Mouse (Mus musculus): ENCODE measurements around the gene Top2a. TPM values are rescaled to one million over a fixed set of nuclear protein-coding genes. Genes with fewer than 3 reads are reported as not detected.

Top2a gene
- total and polyA plus RNA-seq, 2 experiments from 2014 or later, result 19.7 to 40.7 TPM

- Histone ChIP-seq H3K27me3 (ENCODE audit: insufficient read depth, low read length) (no peaks in the 10 kb centered on the region), H3K36me3 (ENCODE audit: insufficient read depth) (no peaks in the 10 kb centered on the region), H3K4me3 (ENCODE audit: low read depth, low read length) (peak within 1 kb of the TSS; percentile 69), H3K9ac (peak within 1 kb of the TSS; percentile 73), H3K9me3 (ENCODE audit: low read length) (no peaks in the 10 kb centered on the region), H3K4me2 (ENCODE audit: low read depth) (peak within 1 kb of the TSS; percentile 72), H3K27ac (ENCODE audit: low read depth, low read length) (peak within 1 kb of the TSS; percentile 86), H3K4me1 (ENCODE audit: insufficient read depth) (no peaks in the 10 kb centered on the region; the same call in 1 of the 2 replicates)
- DNase-seq (no peak), ATAC-seq (no peak; the same call in 1 of the 2 replicates)
- WGBS, result 5% methylated on average over 26 of the region's 28 CpGs
- TF ChIP-seq CTCF (IDR thresholded peaks at IDR 0.05; ENCODE audit: low read depth), result no peak
Observed at GRCm38 (mm10) chr11:98982773-98983133, 41.2 kb downstream of the Top2a start, which contains the start of gene Gjd3. Gjd3 (minus strand) TSS chr11:98983016.

- no peaks in the 10 kb centered on the region for H3K9me3 ChIP-seq (ENCODE audit: low read length)
- peak overlapping the region; percentile 73 for H3K9ac ChIP-seq
- H3K4me2 ChIP-seq (ENCODE audit: low read depth), result peak overlapping the region; percentile 72
- peak overlapping the region; percentile 69 for H3K4me3 ChIP-seq (ENCODE audit: low read depth, low read length)
- TF ChIP-seq CTCF (IDR thresholded peaks at IDR 0.05; ENCODE audit: low read depth), result peak; percentile 82
- H3K36me3 ChIP-seq (ENCODE audit: insufficient read depth), result no peaks in the 10 kb centered on the region
- peak overlapping the region; percentile 86 for H3K27ac ChIP-seq (ENCODE audit: low read depth, low read length)
- DNase-seq, result peak; percentile 87
- WGBS, result 2% methylated on average over 94 of the region's 94 CpGs
- no peaks in the 10 kb centered on the region; the same call in 1 of the 2 replicates for H3K4me1 ChIP-seq (ENCODE audit: insufficient read depth)
- H3K27me3 ChIP-seq (ENCODE audit: insufficient read depth, low read length), result no peaks in the 10 kb centered on the region
- peak; percentile 90 for ATAC-seq
Observed at GRCm38 (mm10) chr11:98981997-98982772, 41.8 kb downstream of the Top2a start.

GRCm38 (mm10) chr11:98981289-98981996 lies 42.5 kb downstream of the Top2a start:
- DNase-seq (no peak), ATAC-seq (peak; percentile 21)
- 30% methylated on average over 20 of the region's 20 CpGs for WGBS
- H3K9me3 ChIP-seq (ENCODE audit: low read length), result no peaks in the 10 kb centered on the region
- H3K27ac ChIP-seq (ENCODE audit: low read depth, low read length), result peak overlapping the region; percentile 86
- peak overlapping the region; percentile 73 for H3K9ac ChIP-seq
- H3K4me1 ChIP-seq (ENCODE audit: insufficient read depth), result no peaks in the 10 kb centered on the region; the same call in 1 of the 2 replicates
- no peaks in the 10 kb centered on the region for H3K36me3 ChIP-seq (ENCODE audit: insufficient read depth)
- TF ChIP-seq CTCF (IDR thresholded peaks at IDR 0.05; ENCODE audit: low read depth), result no peak
- no peaks in the 10 kb centered on the region for H3K27me3 ChIP-seq (ENCODE audit: insufficient read depth, low read length)
- H3K4me2 ChIP-seq (ENCODE audit: low read depth), result peak overlapping the region; percentile 72
- peak overlapping the region; percentile 69 for H3K4me3 ChIP-seq (ENCODE audit: low read depth, low read length)

GRCm38 (mm10) chr11:98979356-98979755 lies 44.6 kb downstream of the Top2a start:
- Histone ChIP-seq H3K27ac (ENCODE audit: low read depth, low read length) (no peak overlapping the region), H3K9ac (no peak overlapping the region), H3K4me3 (ENCODE audit: low read depth, low read length) (no peak overlapping the region), H3K36me3 (ENCODE audit: insufficient read depth) (no peaks in the 10 kb centered on the region), H3K9me3 (ENCODE audit: low read length) (no peaks in the 10 kb centered on the region), H3K27me3 (ENCODE audit: insufficient read depth, low read length) (no peaks in the 10 kb centered on the region), H3K4me1 (ENCODE audit: insufficient read depth) (no peaks in the 10 kb centered on the region; the same call in 1 of the 2 replicates), H3K4me2 (ENCODE audit: low read depth) (no peak overlapping the region)
- no peak for TF ChIP-seq CTCF (IDR thresholded peaks at IDR 0.05; ENCODE audit: low read depth)
- WGBS, result 82% methylated on average over 4 of the region's 5 CpGs
- DNase-seq (no peak), ATAC-seq (no peak)

- Histone ChIP-seq H3K36me3 (ENCODE audit: insufficient read depth) (peaks cover 2% of the 10 kb centered on the region; the same call in 1 of the 2 replicates), H3K4me2 (ENCODE audit: low read depth) (no peak overlapping the region), H3K4me1 (ENCODE audit: insufficient read depth) (no peaks in the 10 kb centered on the region; the same call in 1 of the 2 replicates), H3K4me3 (ENCODE audit: low read depth, low read length) (no peak overlapping the region), H3K27me3 (ENCODE audit: insufficient read depth, low read length) (no peaks in the 10 kb centered on the region), H3K9ac (no peak overlapping the region), H3K27ac (ENCODE audit: low read depth, low read length) (no peak overlapping the region), H3K9me3 (ENCODE audit: low read length) (no peaks in the 10 kb centered on the region)
- no peak for TF ChIP-seq CTCF (IDR thresholded peaks at IDR 0.05; ENCODE audit: low read depth)
- 69% methylated on average over 15 of the region's 15 CpGs for WGBS
- ATAC-seq (no peak), DNase-seq (no peak)
Observed at GRCm38 (mm10) chr11:98978526-98979148, 45.4 kb downstream of the Top2a start.

- TF ChIP-seq CTCF (IDR thresholded peaks at IDR 0.05; ENCODE audit: low read depth), result peak; percentile 89
- no peak overlapping the region for H3K9ac ChIP-seq
- peaks cover 12% of the 10 kb centered on the region; the same call in 1 of the 2 replicates for H3K4me1 ChIP-seq (ENCODE audit: insufficient read depth)
- H3K36me3 ChIP-seq (ENCODE audit: insufficient read depth), result peaks cover 13% of the 10 kb centered on the region; the same call in 1 of the 2 replicates
- H3K9me3 ChIP-seq (ENCODE audit: low read length), result no peaks in the 10 kb centered on the region
- peak; percentile 90 for DNase-seq
- ATAC-seq, result peak; percentile 72; the same call in 1 of the 2 replicates
- H3K4me3 ChIP-seq (ENCODE audit: low read depth, low read length), result no peak overlapping the region
- H3K27me3 ChIP-seq (ENCODE audit: insufficient read depth, low read length), result no peaks in the 10 kb centered on the region
- no peak overlapping the region for H3K4me2 ChIP-seq (ENCODE audit: low read depth)
- no peak overlapping the region for H3K27ac ChIP-seq (ENCODE audit: low read depth, low read length)
- 53% methylated on average over 5 of the region's 5 CpGs for WGBS
Observed at GRCm38 (mm10) chr11:98974871-98975719, 48.9 kb downstream of the Top2a start.
